Mouse (Mus musculus): Measurements from ENCODE around the gene Sfxn5. TPM values are rescaled to one million over a fixed set of nuclear protein-coding genes. Genes with fewer than 3 reads are reported as not detected.

The Sfxn5 gene
- polyA plus RNA-seq (2012; fragmentation: generic; extraction: Trizol): 2.0 TPM

GRCm38 (mm10) chr6:85333000-85333669 lies at the start of gene Sfxn5:
TSS of gene Sfxn5 (minus strand) at chr6:85333422.
- H3K36me3 ChIP-seq (ENCODE audit: control insufficient read depth, insufficient read depth): no peaks in the 10 kb centered on the region
- H3K4me3 ChIP-seq: peak within 1 kb of the TSS; percentile 80
- H3K79me2 ChIP-seq (ENCODE audit: control insufficient read depth, insufficient read depth): no peaks in the 10 kb centered on the region
- peak within 1 kb of the TSS; percentile 12 for H3ac ChIP-seq (ENCODE audit: control insufficient read depth, insufficient read length)
- H3K4me2 ChIP-seq (ENCODE audit: low read depth): peak within 1 kb of the TSS; percentile 95
- no peaks in the 10 kb centered on the region for H3K27me3 ChIP-seq (ENCODE audit: control insufficient read depth, insufficient read depth, insufficient read length)
- TF ChIP-seq POLR2AphosphoS2 (IDR thresholded peaks at IDR 0.05; ENCODE audit: insufficient read length, low read depth): peak; percentile 20
- TF ChIP-seq SRF (IDR thresholded peaks at IDR 0.05; ENCODE audit: control insufficient read depth, insufficient read length, low read depth): no peak
- TF ChIP-seq TCF12 (IDR thresholded peaks at IDR 0.05; ENCODE audit: insufficient read depth, poor library complexity, severe bottlenecking): no peak
- peak; percentile 56 for TF ChIP-seq POLR2A (IDR thresholded peaks at IDR 0.05; ENCODE audit: insufficient read length, low read depth)
- no peak for TF ChIP-seq MYOD1 (IDR thresholded peaks at IDR 0.05; ENCODE audit: control insufficient read depth in 1 of 3, insufficient read length in 2 of 3, low read depth in 2 of 3)
- no peak for TF ChIP-seq USF1 (IDR thresholded peaks at IDR 0.05; ENCODE audit: low read depth)
- peak; percentile 71 for TF ChIP-seq E2F4 (IDR thresholded peaks at IDR 0.05; ENCODE audit: insufficient read depth)
- no peak for TF ChIP-seq CEBPB (IDR thresholded peaks at IDR 0.05; ENCODE audit: insufficient read depth, poor library complexity, severe bottlenecking)
- no peak for TF ChIP-seq REST (IDR thresholded peaks at IDR 0.05; ENCODE audit: insufficient read depth, insufficient read length)

- H3K27me3 ChIP-seq (ENCODE audit: control insufficient read depth, insufficient read depth, insufficient read length): no peaks in the 10 kb centered on the region
- no peaks in the 10 kb centered on the region for H3K79me2 ChIP-seq (ENCODE audit: control insufficient read depth, insufficient read depth)
Observed at GRCm38 (mm10) chr6:85382791-85383190, 49.6 kb upstream of the Sfxn5 start.

GRCm38 (mm10) chr6:85381648-85382020 lies 48.4 kb upstream of the Sfxn5 start:
- Histone ChIP-seq H3K36me3 (ENCODE audit: control insufficient read depth, insufficient read depth) (no peaks in the 10 kb centered on the region), H3K79me2 (ENCODE audit: control insufficient read depth, insufficient read depth) (no peaks in the 10 kb centered on the region), H3K4me2 (ENCODE audit: low read depth) (no peak overlapping the region), H3ac (ENCODE audit: control insufficient read depth, insufficient read length) (no peak overlapping the region), H3K27me3 (ENCODE audit: control insufficient read depth, insufficient read depth, insufficient read length) (no peaks in the 10 kb centered on the region), H3K4me3 (no peak overlapping the region)
- TF ChIP-seq MAX (IDR thresholded peaks at IDR 0.05; ENCODE audit: low read depth) (no peak), TCF12 (IDR thresholded peaks at IDR 0.05; ENCODE audit: insufficient read depth, poor library complexity, severe bottlenecking) (no peak), MYOD1 (IDR thresholded peaks at IDR 0.05; ENCODE audit: control insufficient read depth in 1 of 3, insufficient read length in 2 of 3, low read depth in 2 of 3) (no peak), USF1 (IDR thresholded peaks at IDR 0.05; ENCODE audit: low read depth) (no peak), CEBPB (IDR thresholded peaks at IDR 0.05; ENCODE audit: insufficient read depth, poor library complexity, severe bottlenecking) (no peak), REST (IDR thresholded peaks at IDR 0.05; ENCODE audit: insufficient read depth, insufficient read length) (no peak), SRF (IDR thresholded peaks at IDR 0.05; ENCODE audit: control insufficient read depth, insufficient read length, low read depth) (no peak), TCF3 (IDR thresholded peaks at IDR 0.05; ENCODE audit: insufficient read length, low read depth) (no peak), POLR2A (IDR thresholded peaks at IDR 0.05; ENCODE audit: insufficient read length, low read depth) (no peak), E2F4 (IDR thresholded peaks at IDR 0.05; ENCODE audit: insufficient read depth) (no peak), POLR2AphosphoS2 (IDR thresholded peaks at IDR 0.05; ENCODE audit: insufficient read length, low read depth) (no peak), MYOG (IDR thresholded peaks at IDR 0.05; ENCODE audit: control insufficient read depth in 1 of 3, insufficient read depth in 1 of 3, insufficient read length in 2 of 3, low read depth in 2 of 3) (no peak)

More at GRCm38 (mm10) chr6:85382791-85383190, 49.6 kb upstream of the Sfxn5 start:
- no peak overlapping the region for H3ac ChIP-seq (ENCODE audit: control insufficient read depth, insufficient read length)
- H3K36me3 ChIP-seq (ENCODE audit: control insufficient read depth, insufficient read depth): no peaks in the 10 kb centered on the region
- no peak overlapping the region for H3K4me3 ChIP-seq
- TF ChIP-seq POLR2A (IDR thresholded peaks at IDR 0.05; ENCODE audit: insufficient read length, low read depth) (no peak), SRF (IDR thresholded peaks at IDR 0.05; ENCODE audit: control insufficient read depth, insufficient read length, low read depth) (no peak), MYOG (IDR thresholded peaks at IDR 0.05; ENCODE audit: control insufficient read depth in 1 of 3, insufficient read depth in 1 of 3, insufficient read length in 2 of 3, low read depth in 2 of 3) (no peak), TCF3 (IDR thresholded peaks at IDR 0.05; ENCODE audit: insufficient read length, low read depth) (no peak), USF1 (IDR thresholded peaks at IDR 0.05; ENCODE audit: low read depth) (no peak), POLR2AphosphoS2 (IDR thresholded peaks at IDR 0.05; ENCODE audit: insufficient read length, low read depth) (no peak), MAX (IDR thresholded peaks at IDR 0.05; ENCODE audit: low read depth) (no peak), E2F4 (IDR thresholded peaks at IDR 0.05; ENCODE audit: insufficient read depth) (no peak), REST (IDR thresholded peaks at IDR 0.05; ENCODE audit: insufficient read depth, insufficient read length) (no peak), MYOD1 (IDR thresholded peaks at IDR 0.05; ENCODE audit: control insufficient read depth in 1 of 3, insufficient read length in 2 of 3, low read depth in 2 of 3) (peak in 1 of 3 experiments; percentile 51), TCF12 (IDR thresholded peaks at IDR 0.05; ENCODE audit: insufficient read depth, poor library complexity, severe bottlenecking) (no peak), CEBPB (IDR thresholded peaks at IDR 0.05; ENCODE audit: insufficient read depth, poor library complexity, severe bottlenecking) (peak; percentile 26; the same call in 1 of the 2 replicates)
- H3K4me2 ChIP-seq (ENCODE audit: low read depth): peak overlapping the region; percentile 28

GRCm38 (mm10) chr6:85380901-85381647 lies 47.9 kb upstream of the Sfxn5 start:
- Histone ChIP-seq H3K4me3 (no peak overlapping the region), H3K36me3 (ENCODE audit: control insufficient read depth, insufficient read depth) (no peaks in the 10 kb centered on the region), H3K27me3 (ENCODE audit: control insufficient read depth, insufficient read depth, insufficient read length) (no peaks in the 10 kb centered on the region), H3K79me2 (ENCODE audit: control insufficient read depth, insufficient read depth) (no peaks in the 10 kb centered on the region), H3K4me2 (ENCODE audit: low read depth) (peak overlapping the region; percentile 28), H3ac (ENCODE audit: control insufficient read depth, insufficient read length) (no peak overlapping the region)
- TF ChIP-seq E2F4 (IDR thresholded peaks at IDR 0.05; ENCODE audit: insufficient read depth): no peak
